Mouse (Mus musculus): ENCODE results near the gene Efnb1. TPM values are rescaled to one million over a fixed set of nuclear protein-coding genes. Genes with fewer than 3 reads are reported as not detected.

The Efnb1 gene
- 3.7 TPM in 2 replicates for polyA plus RNA-seq (2012; rRNA removed)

GRCm38 (mm10) chrX:99135523-99136258, at the start of gene Efnb1:
Efnb1 (plus strand) TSS chrX:99136130.

Other genes with a start within 250 kb of the Efnb1 start
- gene Ophn1, start 245.1 kb upstream of the Efnb1 start, polyA plus RNA-seq (2012; rRNA removed) = 0.48 and 0.51 TPM in 2 replicates
- gene Yipf6, start 199.8 kb upstream of the Efnb1 start, polyA plus RNA-seq (2012; rRNA removed) = 7.0 and 9.0 TPM in 2 replicates
- gene Stard8, start 132.9 kb upstream of the Efnb1 start, polyA plus RNA-seq (2012; rRNA removed) = 2.4 and 2.5 TPM in 2 replicates

Measured in liver, embryonic 14 days (tissue).